Mouse (Mus musculus): Measurements from ENCODE around the gene Itga7. TPM values are rescaled to one million over a fixed set of nuclear protein-coding genes. Genes with fewer than 3 reads are reported as not detected.

The Itga7 gene
- polyA plus RNA-seq, 1 experiment from 2014 or later = 3.6 TPM

DNA sequence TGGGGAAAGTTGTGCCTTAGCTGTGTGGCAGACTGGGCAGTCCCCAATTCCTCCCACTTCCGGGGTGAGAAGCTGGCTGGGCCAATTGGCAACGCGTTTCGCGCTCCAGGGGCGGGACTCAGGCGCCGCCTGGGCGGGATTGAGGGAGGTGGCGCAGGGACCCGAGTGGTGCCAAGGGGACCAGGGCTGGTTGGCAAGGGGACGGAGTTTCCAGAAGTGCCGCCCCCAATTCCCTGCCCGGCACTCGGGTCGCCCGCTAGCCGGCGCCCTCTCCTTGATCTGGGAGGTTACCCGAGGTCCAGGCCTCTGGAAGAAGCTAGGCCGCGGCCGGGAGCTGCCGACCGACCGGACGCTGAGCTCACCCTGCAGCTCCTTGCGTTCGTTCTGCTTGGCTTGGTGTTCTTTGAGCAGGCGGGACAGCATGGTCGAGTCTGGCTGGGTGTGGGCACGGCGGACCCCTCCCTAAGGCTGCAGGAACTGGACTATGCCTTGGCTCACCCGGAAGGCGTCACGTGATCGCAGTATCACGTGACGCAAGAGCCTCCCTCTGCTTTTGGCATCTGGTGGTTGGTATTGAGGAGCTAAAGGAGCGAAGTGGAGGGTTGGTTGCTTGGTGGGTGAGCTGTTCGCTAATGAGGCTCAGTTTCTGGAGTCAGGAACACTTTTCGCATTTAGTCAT is 10.5 kb upstream of the Itga7 start:
- Histone ChIP-seq H3K4me2 (replicated peaks) (peak overlapping the region; percentile 74), H3K27ac (peak overlapping the region; percentile 92), H3K9me3 (replicated peaks) (no peaks in the 10 kb centered on the region), H3K4me1 (peaks cover 36% of the 10 kb centered on the region), H3K4me3 (peak overlapping the region; percentile 80), H3K9ac (peak overlapping the region; percentile 80), H3K27me3 (peaks cover 7% of the 10 kb centered on the region; the same call in 1 of the 2 replicates), H3K36me3 (peaks cover 5% of the 10 kb centered on the region; the same call in 1 of the 2 replicates)
- WGBS = under 1% methylated on average over 42 of the region's 42 CpGs
- ATAC-seq (ENCODE audit: low FRiP score) = peak; percentile 98

DNA sequence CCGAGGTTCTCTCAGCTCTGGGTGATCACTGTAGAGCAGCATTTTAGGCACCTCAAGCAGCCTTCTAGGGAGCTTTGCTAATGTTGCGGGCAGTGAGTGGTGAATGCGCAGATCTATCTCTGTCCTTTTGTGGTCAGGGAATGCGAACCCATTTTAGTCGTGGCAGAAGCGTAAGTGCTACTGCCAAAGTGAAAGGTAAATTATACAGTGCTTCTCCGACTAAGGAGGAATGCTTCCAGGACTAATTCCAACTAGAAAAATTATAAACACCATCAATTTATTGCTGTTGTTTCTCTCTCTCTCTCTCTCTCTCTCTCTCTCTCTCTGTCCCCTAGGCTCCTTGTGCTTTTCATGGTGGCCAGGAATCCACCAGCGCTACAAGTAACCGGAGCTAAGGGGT is 9.7 kb upstream of the Itga7 start, which contains the start of gene Bloc1s1:
Gene Bloc1s1 (minus strand): TSS at position 101 of the 400 bp plus-strand sequence.
- peaks cover 36% of the 10 kb centered on the region for H3K4me1 ChIP-seq
- ATAC-seq (ENCODE audit: low FRiP score) = no peak
- peaks cover 14% of the 10 kb centered on the region for H3K27me3 ChIP-seq

DNA sequence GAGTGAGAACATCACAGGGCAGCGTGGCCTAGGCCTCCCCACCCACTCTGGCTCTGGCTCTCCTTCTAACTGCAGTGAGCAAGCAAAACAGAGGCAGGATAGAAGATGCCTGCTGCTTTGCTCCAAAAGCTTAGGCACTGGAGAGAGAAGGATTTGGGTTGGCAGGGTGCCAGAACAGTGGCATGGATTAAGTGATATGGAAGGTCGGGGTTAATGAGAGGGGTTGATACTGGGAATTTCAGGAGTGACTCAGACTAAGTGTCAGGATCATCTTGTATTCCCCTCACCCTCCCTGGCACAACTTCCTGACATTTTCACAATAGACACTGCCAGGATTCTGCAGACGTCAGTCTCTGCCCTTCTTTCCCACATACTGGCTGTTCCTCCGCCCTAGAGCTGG is 5.3 kb upstream of the Itga7 start:
- WGBS = 41% methylated on average over 4 of the region's 4 CpGs
- Histone ChIP-seq H3K4me3 (no peak overlapping the region), H3K36me3 (no peaks in the 10 kb centered on the region), H3K4me1 (peaks cover 7% of the 10 kb centered on the region), H3K27me3 (peaks cover 52% of the 10 kb centered on the region), H3K9ac (no peak overlapping the region), H3K4me2 (replicated peaks) (no peak overlapping the region), H3K27ac (no peak overlapping the region), H3K9me3 (replicated peaks) (no peaks in the 10 kb centered on the region)
- ATAC-seq (ENCODE audit: low FRiP score) = no peak

More for the DNA sequence above, 9.7 kb upstream of the Itga7 start, which contains the start of gene Bloc1s1:
- Histone ChIP-seq H3K27ac (peak within 1 kb of the TSS; percentile 92), H3K9me3 (replicated peaks) (no peaks in the 10 kb centered on the region), H3K4me3 (peak within 1 kb of the TSS; percentile 80), H3K36me3 (peaks cover 5% of the 10 kb centered on the region; the same call in 1 of the 2 replicates), H3K9ac (peak within 1 kb of the TSS; percentile 80), H3K4me2 (replicated peaks) (peak within 1 kb of the TSS; percentile 74)
- 69% methylated on average over 9 of the region's 9 CpGs for WGBS

DNA sequence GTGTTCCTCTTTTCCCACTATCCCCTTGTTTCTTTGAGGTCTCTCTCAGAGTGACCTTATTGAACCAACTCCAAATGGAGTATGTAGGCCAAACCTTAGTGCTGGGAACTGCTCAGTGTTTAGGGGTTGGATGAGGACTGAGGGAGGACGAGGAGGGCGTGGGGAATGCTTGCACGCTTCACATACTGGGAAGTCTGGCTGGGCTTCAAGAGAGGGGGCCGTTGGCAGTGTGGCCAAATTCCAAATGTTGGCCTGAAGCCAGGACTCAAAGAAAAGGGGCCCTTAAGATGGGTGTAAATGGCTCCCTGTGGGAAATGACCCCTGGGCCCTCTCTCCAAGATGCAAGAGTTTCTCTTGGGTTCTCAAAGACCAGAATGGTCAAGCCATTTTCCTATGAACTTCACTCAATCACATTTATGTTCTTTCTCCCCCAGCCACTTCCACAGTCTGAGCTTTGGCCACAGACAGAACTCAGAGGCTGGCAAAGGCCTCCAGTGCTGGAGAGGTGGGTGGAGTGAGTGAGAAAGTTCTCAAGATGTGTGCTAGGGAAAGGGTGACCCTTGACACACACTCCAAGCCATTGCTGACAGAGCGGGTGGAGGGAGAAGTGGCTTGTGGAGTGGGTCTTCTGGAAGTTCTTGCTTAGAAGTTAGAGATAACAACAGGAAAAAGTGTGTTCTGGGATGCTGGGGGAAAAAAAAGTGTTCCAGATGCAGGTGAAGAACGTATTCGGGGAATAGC is 3.8 kb upstream of the Itga7 start:
- Histone ChIP-seq H3K4me2 (replicated peaks) (no peak overlapping the region), H3K27me3 (peaks cover 66% of the 10 kb centered on the region), H3K4me3 (no peak overlapping the region), H3K9me3 (replicated peaks) (no peaks in the 10 kb centered on the region), H3K36me3 (no peaks in the 10 kb centered on the region), H3K27ac (no peak overlapping the region), H3K4me1 (peaks cover 12% of the 10 kb centered on the region), H3K9ac (no peak overlapping the region)
- no peak for ATAC-seq (ENCODE audit: low FRiP score)
- WGBS = 64% methylated on average over 7 of the region's 7 CpGs

DNA sequence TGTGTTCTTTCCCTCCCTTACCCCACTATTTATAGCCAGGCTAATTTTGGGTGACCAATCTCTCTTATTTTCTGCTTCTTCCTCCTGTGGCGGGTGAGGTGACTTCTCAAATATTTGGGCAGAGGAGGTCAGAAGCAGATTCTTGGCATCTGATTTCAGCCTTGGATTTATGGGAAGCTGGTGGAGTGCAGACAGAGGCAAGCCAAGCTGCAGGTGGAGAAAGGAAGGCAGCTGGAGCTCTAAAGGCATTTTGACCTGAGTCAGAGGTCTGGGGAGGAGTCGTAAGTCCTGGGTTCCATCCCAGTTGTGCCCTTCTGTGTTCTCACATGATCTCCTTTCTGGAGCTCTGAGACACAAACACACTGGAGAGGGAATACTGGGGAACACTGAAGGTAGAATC is 2.2 kb upstream of the Itga7 start:
- Histone ChIP-seq H3K4me1 (peaks cover 12% of the 10 kb centered on the region), H3K9ac (no peak overlapping the region), H3K27ac (no peak overlapping the region), H3K27me3 (peaks cover 82% of the 10 kb centered on the region), H3K4me2 (replicated peaks) (no peak overlapping the region), H3K36me3 (no peaks in the 10 kb centered on the region), H3K4me3 (no peak overlapping the region), H3K9me3 (replicated peaks) (no peaks in the 10 kb centered on the region)
- no peak for ATAC-seq (ENCODE audit: low FRiP score)
- WGBS = 69% methylated on average over 2 of the region's 2 CpGs

DNA sequence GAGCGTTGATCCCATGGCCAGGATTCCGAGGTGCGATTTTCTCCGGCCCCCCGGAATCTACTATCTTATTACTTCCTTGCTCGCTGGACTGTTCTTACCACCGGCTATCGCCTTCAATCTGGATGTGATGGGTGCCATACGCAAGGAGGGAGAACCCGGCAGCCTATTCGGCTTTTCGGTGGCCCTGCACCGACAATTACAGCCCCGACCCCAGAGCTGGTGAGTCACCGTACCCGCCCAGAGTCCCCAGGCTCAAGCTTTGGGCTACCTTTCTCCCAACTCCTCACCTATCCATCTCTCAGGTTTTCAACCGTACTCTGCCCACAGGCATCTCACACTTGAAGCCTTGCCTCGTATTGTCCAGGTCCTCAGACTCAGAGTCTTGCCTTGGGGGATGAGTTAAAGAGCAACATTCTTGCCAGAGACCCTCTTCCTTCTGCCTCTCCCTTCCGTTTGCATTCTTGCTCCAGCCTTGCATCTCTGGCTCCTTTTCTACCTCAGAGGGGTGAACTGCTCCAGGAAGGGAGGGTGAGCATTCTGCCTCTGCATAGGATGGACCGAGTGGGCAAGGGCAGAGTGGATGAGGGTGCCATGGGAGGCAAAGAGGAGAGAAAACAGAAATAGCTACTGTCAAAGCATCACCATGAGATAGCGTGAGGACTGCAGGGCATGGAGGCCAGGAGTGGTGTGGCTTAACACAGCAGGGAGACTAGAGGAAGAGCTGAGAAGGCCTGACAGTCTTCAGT is 531 bp downstream of the Itga7 start:
- peaks cover 12% of the 10 kb centered on the region for H3K4me1 ChIP-seq
- no peak overlapping the region for H3K27ac ChIP-seq
- peak overlapping the region; percentile 62 for H3K4me2 ChIP-seq (replicated peaks)
- WGBS = 5% methylated on average over 21 of the region's 21 CpGs
- peak; percentile 6; the same call in 1 of the 2 replicates for ATAC-seq (ENCODE audit: low FRiP score)
- no peaks in the 10 kb centered on the region for H3K9me3 ChIP-seq (replicated peaks)
- H3K27me3 ChIP-seq = peaks cover 70% of the 10 kb centered on the region
- peak overlapping the region; percentile 51 for H3K9ac ChIP-seq
- no peaks in the 10 kb centered on the region for H3K36me3 ChIP-seq
- peak overlapping the region; percentile 39 for H3K4me3 ChIP-seq

DNA sequence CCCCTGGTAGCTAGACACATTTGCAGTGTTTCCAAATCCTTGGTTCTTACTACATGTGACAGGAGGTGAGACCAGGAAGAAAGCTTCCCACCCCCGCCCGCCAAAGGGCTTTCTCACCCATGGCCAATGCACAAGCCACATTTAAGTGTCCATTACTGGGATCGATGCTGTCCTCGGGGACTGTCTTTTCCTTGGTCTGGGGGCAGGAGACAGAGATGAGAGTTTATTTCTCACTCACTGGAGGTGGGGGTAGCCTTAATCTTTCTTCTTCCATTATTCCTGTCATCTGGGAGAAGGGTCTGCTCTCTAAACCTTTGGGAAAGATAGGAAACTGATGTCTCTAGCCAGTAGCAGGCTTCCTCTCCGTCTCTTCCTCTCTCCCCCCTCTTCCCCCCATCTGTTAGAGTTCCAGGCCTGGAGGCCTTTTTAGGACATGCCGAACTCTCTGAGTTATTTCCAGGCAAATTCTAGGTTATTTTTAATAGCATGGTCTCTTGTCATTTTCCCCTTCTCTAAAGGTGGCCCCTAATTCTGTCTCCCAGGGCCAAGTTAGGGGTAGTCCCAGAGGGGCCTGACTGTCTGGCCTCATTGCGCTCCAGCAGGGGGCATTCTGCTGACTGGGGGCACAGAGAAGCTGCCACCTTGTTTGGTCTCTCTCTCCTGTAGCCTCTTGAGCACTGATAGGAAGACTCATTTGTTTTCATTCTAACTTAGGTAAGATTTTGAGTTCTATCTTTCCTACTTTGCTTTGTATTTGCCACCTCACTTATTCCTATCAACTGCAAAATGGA is 1.6 kb downstream of the Itga7 start:
- no peak overlapping the region for H3K9ac ChIP-seq
- H3K4me2 ChIP-seq (replicated peaks) = no peak overlapping the region
- 65% methylated on average over 7 of the region's 7 CpGs for WGBS
- no peak overlapping the region for H3K27ac ChIP-seq
- peaks cover 63% of the 10 kb centered on the region for H3K27me3 ChIP-seq
- H3K4me3 ChIP-seq = no peak overlapping the region
- no peaks in the 10 kb centered on the region for H3K9me3 ChIP-seq (replicated peaks)
- H3K4me1 ChIP-seq = peaks cover 12% of the 10 kb centered on the region
- ATAC-seq (ENCODE audit: low FRiP score) = no peak
- no peaks in the 10 kb centered on the region for H3K36me3 ChIP-seq

DNA sequence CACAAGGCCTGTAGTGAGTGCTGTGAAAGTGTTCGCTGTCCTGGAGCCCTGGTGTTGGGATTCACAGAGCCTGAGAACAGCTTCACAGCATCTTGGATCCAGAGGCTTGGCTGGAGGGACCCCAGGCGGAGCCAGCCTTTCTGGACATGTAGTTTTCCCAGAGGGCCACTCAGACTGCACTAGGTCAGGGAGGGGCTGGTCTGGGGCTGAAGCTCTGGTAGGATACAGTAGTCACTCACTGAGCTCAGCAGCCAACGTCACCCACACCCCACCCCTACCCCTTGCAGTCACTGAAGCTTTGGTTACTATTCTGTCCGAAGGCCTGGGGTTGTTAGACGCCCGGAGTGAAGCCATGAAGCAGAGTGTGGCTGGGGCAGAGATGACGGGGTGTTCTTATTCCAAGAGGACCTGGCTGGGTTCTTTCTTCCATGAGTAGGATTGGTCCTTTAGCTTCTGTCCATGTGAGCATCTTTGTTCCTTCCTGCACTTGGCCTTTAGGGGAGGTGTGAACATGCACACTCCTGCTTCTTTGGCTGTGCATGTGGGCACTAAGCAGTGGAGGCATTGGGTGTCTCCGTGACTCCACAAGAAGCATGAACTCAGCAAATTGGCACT is 2.3 kb downstream of the Itga7 start:
- peaks cover 56% of the 10 kb centered on the region for H3K27me3 ChIP-seq
- H3K4me3 ChIP-seq = no peak overlapping the region
- ATAC-seq (ENCODE audit: low FRiP score) = no peak
- no peak overlapping the region for H3K9ac ChIP-seq
- WGBS = 74% methylated on average over 8 of the region's 8 CpGs
- H3K9me3 ChIP-seq (replicated peaks) = no peaks in the 10 kb centered on the region
- H3K4me1 ChIP-seq = peaks cover 12% of the 10 kb centered on the region
- no peak overlapping the region for H3K4me2 ChIP-seq (replicated peaks)
- H3K36me3 ChIP-seq = no peaks in the 10 kb centered on the region
- H3K27ac ChIP-seq = no peak overlapping the region

DNA sequence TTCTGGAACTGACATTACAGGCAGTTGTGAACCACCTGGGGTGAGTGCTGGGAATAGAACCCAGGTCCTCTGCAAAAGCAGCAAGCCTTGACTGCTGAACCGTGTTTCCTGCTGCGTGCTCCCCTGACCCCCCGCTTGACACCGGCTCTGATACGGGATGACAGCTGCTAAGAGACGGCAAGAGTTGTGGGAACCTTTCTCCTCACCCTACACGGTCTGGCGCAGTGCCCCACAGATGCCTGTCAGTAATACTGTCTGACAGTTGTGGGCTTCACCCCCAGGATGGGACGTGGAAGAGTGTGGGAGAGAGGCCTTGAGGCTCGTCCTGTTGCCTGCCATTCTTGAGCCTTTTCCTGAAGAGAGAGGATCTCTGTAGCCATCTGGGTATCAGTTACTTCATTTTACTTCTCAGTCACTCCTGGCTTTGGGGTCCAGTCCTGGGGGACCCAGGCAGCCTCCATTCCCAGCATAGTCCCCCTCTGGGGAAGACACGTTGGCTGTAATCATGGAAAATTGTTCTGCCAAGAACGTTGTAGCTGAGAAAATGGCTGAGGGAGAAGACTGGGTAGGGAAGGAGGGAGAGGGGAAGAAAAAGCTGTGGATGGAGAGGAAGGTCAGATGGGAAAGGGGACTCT is 4.3 kb downstream of the Itga7 start:
- H3K27me3 ChIP-seq = peaks cover 38% of the 10 kb centered on the region
- no peaks in the 10 kb centered on the region for H3K36me3 ChIP-seq
- peaks cover 12% of the 10 kb centered on the region for H3K4me1 ChIP-seq
- ATAC-seq (ENCODE audit: low FRiP score) = no peak
- no peak overlapping the region for H3K4me3 ChIP-seq
- no peak overlapping the region for H3K4me2 ChIP-seq (replicated peaks)
- no peak overlapping the region for H3K9ac ChIP-seq
- H3K9me3 ChIP-seq (replicated peaks) = no peaks in the 10 kb centered on the region
- WGBS = 68% methylated on average over 12 of the region's 12 CpGs
- no peak overlapping the region for H3K27ac ChIP-seq

DNA sequence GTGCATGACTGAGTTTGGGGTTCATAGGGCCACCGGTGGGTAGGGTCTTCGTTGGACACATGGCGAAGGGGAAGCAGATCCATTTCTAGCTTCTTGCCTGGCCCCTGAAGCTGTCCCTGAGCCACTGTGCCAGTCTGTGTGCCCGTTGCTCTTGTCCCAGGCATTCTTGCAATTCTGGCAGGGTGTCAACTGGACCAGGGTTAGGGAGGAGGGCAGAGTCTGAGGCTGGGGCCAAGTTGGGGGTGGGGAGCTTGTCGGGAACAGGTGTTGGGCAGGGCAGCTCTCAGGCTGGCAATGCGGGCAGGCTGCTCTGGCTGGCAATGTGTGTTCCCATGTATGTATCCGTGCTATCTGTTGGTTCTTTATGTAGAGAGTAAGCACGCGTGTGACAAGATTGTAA is 4.8 kb downstream of the Itga7 start:
- H3K27me3 ChIP-seq = peaks cover 32% of the 10 kb centered on the region
- H3K4me1 ChIP-seq = peaks cover 10% of the 10 kb centered on the region
- ATAC-seq (ENCODE audit: low FRiP score) = no peak
- H3K4me2 ChIP-seq (replicated peaks) = no peak overlapping the region
- H3K36me3 ChIP-seq = no peaks in the 10 kb centered on the region
- H3K9ac ChIP-seq = no peak overlapping the region
- no peak overlapping the region for H3K4me3 ChIP-seq
- no peak overlapping the region for H3K27ac ChIP-seq
- no peaks in the 10 kb centered on the region for H3K9me3 ChIP-seq (replicated peaks)
- WGBS = 83% methylated on average over 9 of the region's 9 CpGs

DNA sequence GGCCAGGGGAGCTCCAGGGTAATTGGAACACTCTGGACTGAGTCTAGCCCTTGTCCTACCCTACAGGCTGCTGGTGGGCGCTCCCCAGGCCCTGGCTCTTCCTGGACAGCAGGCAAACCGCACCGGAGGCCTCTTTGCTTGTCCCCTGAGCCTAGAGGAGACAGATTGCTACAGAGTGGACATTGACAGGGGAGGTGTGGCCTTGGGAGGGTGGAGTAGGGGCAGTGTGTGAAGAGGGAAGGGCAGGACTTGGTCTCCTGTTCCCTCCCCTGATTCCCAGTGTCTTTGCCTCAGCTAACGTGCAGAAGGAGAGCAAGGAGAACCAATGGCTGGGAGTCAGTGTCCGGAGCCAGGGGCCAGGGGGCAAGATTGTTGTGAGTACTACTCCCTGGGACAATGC is 5.4 kb downstream of the Itga7 start:
- H3K4me3 ChIP-seq = no peak overlapping the region
- no peak overlapping the region for H3K9ac ChIP-seq
- no peaks in the 10 kb centered on the region for H3K9me3 ChIP-seq (replicated peaks)
- no peak overlapping the region for H3K4me2 ChIP-seq (replicated peaks)
- WGBS = 62% methylated on average over 5 of the region's 5 CpGs
- peaks cover 7% of the 10 kb centered on the region for H3K4me1 ChIP-seq
- H3K27me3 ChIP-seq = peaks cover 27% of the 10 kb centered on the region
- no peak overlapping the region for H3K27ac ChIP-seq
- H3K36me3 ChIP-seq = no peaks in the 10 kb centered on the region
- no peak for ATAC-seq (ENCODE audit: low FRiP score)
